Mouse (Mus musculus) spleen, adult 12 weeks (tissue): ENCODE results near the gene Hist1h4n.
"Not testable (repeated sequence)": the region's sequence is repeated elsewhere in the genome, so short reads cannot be mapped to it uniquely, and the experiment has no call there.

Experiments used
- DNase-seq: peaks from one replicate; pipeline ENCODE4 v3.0.0; 2022; ENCODE audit warnings: low spot score

Gene Hist1h4n

GRCm38 (mm10) chr13:21831418-21832394 lies at the start of gene Hist1h4n:
Hist1h4n (minus strand) TSS chr13:21832196.
- peak; percentile 85 for DNase-seq

GRCm38 (mm10) chr13:21880735-21881134 lies 48.7 kb upstream of the Hist1h4n start:
- no peak for DNase-seq

- DNase-seq, result not testable (repeated sequence)
These were observed 33.5 kb upstream of the Hist1h4n start for GRCm38 (mm10) chr13:21865503-21865902.

- no peak for DNase-seq
These were observed 29.6 kb upstream of the Hist1h4n start for GRCm38 (mm10) chr13:21861608-21862007.

GRCm38 (mm10) chr13:21855698-21856162 lies 23.7 kb upstream of the Hist1h4n start:
- peak; percentile 22 for DNase-seq

GRCm38 (mm10) chr13:21855146-21855545 lies 23.1 kb upstream of the Hist1h4n start:
- DNase-seq, result peak; percentile 58

- no peak for DNase-seq
These were observed 20.4 kb upstream of the Hist1h4n start for GRCm38 (mm10) chr13:21852215-21852945.

GRCm38 (mm10) chr13:21850696-21851095 lies 18.7 kb upstream of the Hist1h4n start:
- not testable (repeated sequence) for DNase-seq

- no peak for DNase-seq
These were observed 15.9 kb upstream of the Hist1h4n start for GRCm38 (mm10) chr13:21847883-21848282.

- DNase-seq, result not testable (repeated sequence)
These were observed 14.4 kb upstream of the Hist1h4n start for GRCm38 (mm10) chr13:21846356-21846755.

GRCm38 (mm10) chr13:21840508-21840907 lies 8.5 kb upstream of the Hist1h4n start:
- DNase-seq, result not testable (repeated sequence)

GRCm38 (mm10) chr13:21833461-21833860 lies 1.5 kb upstream of the Hist1h4n start, which contains the start of the genes Hist1h2ap and Hist1h2br:
Hist1h2ap (minus strand) TSS chr13:21833507.
Hist1h2br (plus strand) TSS chr13:21833743.
- DNase-seq, result not testable (repeated sequence)

GRCm38 (mm10) chr13:21830344-21830743 lies 1.7 kb downstream of the Hist1h4n start:
- no peak for DNase-seq

GRCm38 (mm10) chr13:21828511-21828910 lies 3.5 kb downstream of the Hist1h4n start:
- DNase-seq, result no peak

- DNase-seq, result not testable (repeated sequence)
These were observed 11.7 kb downstream of the Hist1h4n start for GRCm38 (mm10) chr13:21820082-21820890.

- not testable (repeated sequence) for DNase-seq
These were observed 19.9 kb downstream of the Hist1h4n start for GRCm38 (mm10) chr13:21812092-21812491.

- not testable (repeated sequence) for DNase-seq
These were observed 20.5 kb downstream of the Hist1h4n start, which contains the start of gene Hist1h4m for GRCm38 (mm10) chr13:21811539-21811938. Hist1h4m (plus strand) TSS chr13:21811746.

GRCm38 (mm10) chr13:21811074-21811473 lies 20.9 kb downstream of the Hist1h4n start:
- DNase-seq, result not testable (repeated sequence)

GRCm38 (mm10) chr13:21810073-21810472 lies 21.9 kb downstream of the Hist1h4n start, which contains the start of the genes Hist1h2bq and Hist1h2ao:
Hist1h2bq (minus strand) TSS chr13:21810197.
Hist1h2ao (plus strand) TSS chr13:21810465.
- DNase-seq, result not testable (repeated sequence)

GRCm38 (mm10) chr13:21803058-21803457 lies 28.9 kb downstream of the Hist1h4n start:
- DNase-seq, result not testable (repeated sequence)

GRCm38 (mm10) chr13:21797163-21797562 lies 34.8 kb downstream of the Hist1h4n start:
- DNase-seq, result not testable (repeated sequence)
